Mouse (Mus musculus): ENCODE data around the gene Tmem92. TPM values are rescaled to one million over a fixed set of nuclear protein-coding genes. Genes with fewer than 3 reads are reported as not detected.

Gene Tmem92
- polyA plus RNA-seq, 1 experiment from 2014 or later = not detected

DNA sequence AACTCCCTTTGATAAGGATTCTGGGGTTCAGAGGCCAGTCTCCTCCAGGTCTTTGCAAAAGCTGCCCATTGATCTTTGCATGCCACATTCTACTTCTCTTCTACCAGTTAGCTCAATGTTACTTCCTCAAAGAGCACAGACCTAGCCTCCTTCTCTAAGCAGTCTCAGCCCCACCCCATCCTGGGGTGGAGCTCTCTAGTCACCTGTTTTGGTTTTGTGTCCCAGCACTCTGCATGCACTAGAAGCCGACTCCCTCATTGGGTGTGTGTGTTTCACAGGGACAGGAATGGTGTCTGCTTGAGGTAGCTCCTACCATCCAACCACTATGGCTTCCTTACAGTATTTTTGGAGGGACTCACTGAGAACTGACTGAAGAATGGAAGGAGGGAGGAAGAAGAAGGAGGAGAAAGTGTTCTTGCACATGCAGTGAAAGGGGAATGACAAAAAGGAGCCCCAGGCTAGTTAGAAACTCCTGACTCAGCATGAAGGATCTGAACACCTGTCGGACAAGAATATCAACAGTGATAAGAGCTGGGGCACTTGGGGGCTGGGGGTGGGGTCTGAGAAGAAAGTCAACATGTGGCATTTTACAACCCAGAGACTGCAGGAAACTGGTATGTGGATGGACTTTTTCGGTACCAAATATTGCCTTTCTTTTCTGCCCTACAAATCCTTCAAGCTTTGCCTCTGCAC is 10.0 kb downstream of the Tmem92 start:
- H3K9me3 ChIP-seq (ENCODE audit: control insufficient read depth, low read depth, low read length) = 0 out of 2 replicates have a peak, but pooled peaks cover 3% of the 10 kb centered on the region
- no peak for ATAC-seq (ENCODE audit: insufficient number of reproducible peaks, insufficient read depth, low FRiP score, low read depth)
- H3K4me2 ChIP-seq (replicated peaks; ENCODE audit: low read depth, low read length) = no peak overlapping the region
- no peak overlapping the region for H3K4me3 ChIP-seq (ENCODE audit: low read depth, low read length)
- no peak overlapping the region for H3K9ac ChIP-seq (replicated peaks; ENCODE audit: low read depth, low read length)
- 55% methylated on average over 3 of the region's 3 CpGs for WGBS
- no peaks in the 10 kb centered on the region for H3K4me1 ChIP-seq (ENCODE audit: control insufficient read depth, insufficient read depth, low read length)
- no peaks in the 10 kb centered on the region for H3K27me3 ChIP-seq (ENCODE audit: control insufficient read depth, insufficient read depth, low read length)
- H3K27ac ChIP-seq (ENCODE audit: low read length) = no peak overlapping the region
- no peaks in the 10 kb centered on the region for H3K36me3 ChIP-seq (ENCODE audit: control insufficient read depth, insufficient read depth, low read length)

DNA sequence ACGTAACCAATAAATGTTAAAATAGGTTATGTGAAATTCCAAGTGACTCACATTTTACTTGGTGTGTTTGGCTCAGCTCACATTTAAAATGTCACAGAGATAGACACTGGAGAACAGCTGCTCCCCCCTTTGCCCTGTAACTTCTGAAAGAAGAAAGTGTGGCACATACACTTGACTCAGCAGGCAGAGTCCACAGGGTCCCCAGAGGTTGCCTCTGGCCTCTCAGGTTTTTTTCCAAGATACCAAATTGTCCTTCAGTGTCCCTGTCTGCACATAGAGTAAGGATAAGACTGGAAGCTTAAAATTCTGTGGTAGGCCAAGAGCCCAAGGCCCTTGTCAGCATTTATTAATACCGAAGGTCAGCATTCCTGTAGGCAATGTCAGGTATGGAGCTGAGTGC is 15.3 kb downstream of the Tmem92 start:
- Histone ChIP-seq H3K27me3 (ENCODE audit: control insufficient read depth, insufficient read depth, low read length) (no peaks in the 10 kb centered on the region), H3K9me3 (ENCODE audit: control insufficient read depth, low read depth, low read length) (0 out of 2 replicates have a peak, but pooled peaks cover 3% of the 10 kb centered on the region), H3K4me2 (replicated peaks; ENCODE audit: low read depth, low read length) (no peak overlapping the region), H3K9ac (replicated peaks; ENCODE audit: low read depth, low read length) (no peak overlapping the region), H3K36me3 (ENCODE audit: control insufficient read depth, insufficient read depth, low read length) (no peaks in the 10 kb centered on the region), H3K4me1 (ENCODE audit: control insufficient read depth, insufficient read depth, low read length) (no peaks in the 10 kb centered on the region), H3K4me3 (ENCODE audit: low read depth, low read length) (no peak overlapping the region), H3K27ac (ENCODE audit: low read length) (no peak overlapping the region)
- 91% methylated on average over 2 of the region's 2 CpGs for WGBS
- ATAC-seq (ENCODE audit: insufficient number of reproducible peaks, insufficient read depth, low FRiP score, low read depth) = no peak

DNA sequence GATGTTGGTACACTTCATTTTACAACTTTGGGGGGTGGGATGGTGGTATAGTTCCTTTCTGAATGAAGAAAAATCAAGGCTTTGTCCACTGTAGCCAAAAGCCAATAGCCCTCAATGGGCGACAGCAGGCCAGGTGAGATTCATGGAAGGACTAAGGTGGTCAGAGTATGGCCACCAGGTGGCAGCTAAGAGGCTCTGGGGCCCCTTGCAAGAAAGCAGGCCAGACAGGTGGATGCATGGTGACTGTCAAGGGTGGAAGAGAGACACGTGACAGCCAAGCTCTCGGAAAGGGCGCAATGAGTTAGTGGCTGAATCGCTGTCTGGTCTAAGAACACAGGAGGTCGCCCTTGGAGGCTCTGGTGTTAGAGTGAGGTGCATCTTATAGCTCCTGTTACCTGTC is 19.7 kb downstream of the Tmem92 start:
- H3K27me3 ChIP-seq (ENCODE audit: control insufficient read depth, insufficient read depth, low read length) = no peaks in the 10 kb centered on the region
- no peak overlapping the region for H3K4me2 ChIP-seq (replicated peaks; ENCODE audit: low read depth, low read length)
- no peak overlapping the region for H3K4me3 ChIP-seq (ENCODE audit: low read depth, low read length)
- H3K4me1 ChIP-seq (ENCODE audit: control insufficient read depth, insufficient read depth, low read length) = no peaks in the 10 kb centered on the region
- no peak for ATAC-seq (ENCODE audit: insufficient number of reproducible peaks, insufficient read depth, low FRiP score, low read depth)
- H3K9ac ChIP-seq (replicated peaks; ENCODE audit: low read depth, low read length) = no peak overlapping the region
- 37% methylated on average over 6 of the region's 6 CpGs for WGBS
- H3K27ac ChIP-seq (ENCODE audit: low read length) = no peak overlapping the region
- no peaks in the 10 kb centered on the region for H3K36me3 ChIP-seq (ENCODE audit: control insufficient read depth, insufficient read depth, low read length)
- no peaks in the 10 kb centered on the region for H3K9me3 ChIP-seq (ENCODE audit: control insufficient read depth, low read depth, low read length)

DNA sequence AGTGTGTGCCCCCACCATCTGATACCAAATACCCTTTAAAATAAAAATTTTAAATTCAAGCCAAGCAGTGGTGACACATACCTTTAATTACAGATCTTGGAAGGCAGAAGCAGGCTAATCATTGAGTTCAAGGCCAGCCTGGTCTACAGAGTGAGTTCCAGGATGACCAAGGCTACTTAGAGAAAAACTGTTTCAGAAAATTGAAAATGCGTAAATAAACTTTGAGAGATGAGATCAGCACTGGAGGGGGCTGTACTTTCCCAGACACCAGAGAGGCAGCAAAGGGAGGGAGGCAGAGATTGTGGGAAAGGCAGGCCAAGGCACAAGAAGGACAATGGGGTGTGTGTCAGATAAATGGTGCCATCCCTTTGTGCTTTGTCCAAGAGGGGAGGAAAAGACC is 20.2 kb downstream of the Tmem92 start:
- Histone ChIP-seq H3K4me3 (ENCODE audit: low read depth, low read length) (no peak overlapping the region), H3K4me2 (replicated peaks; ENCODE audit: low read depth, low read length) (no peak overlapping the region), H3K9me3 (ENCODE audit: control insufficient read depth, low read depth, low read length) (no peaks in the 10 kb centered on the region), H3K4me1 (ENCODE audit: control insufficient read depth, insufficient read depth, low read length) (no peaks in the 10 kb centered on the region), H3K27me3 (ENCODE audit: control insufficient read depth, insufficient read depth, low read length) (no peaks in the 10 kb centered on the region), H3K36me3 (ENCODE audit: control insufficient read depth, insufficient read depth, low read length) (no peaks in the 10 kb centered on the region), H3K9ac (replicated peaks; ENCODE audit: low read depth, low read length) (no peak overlapping the region), H3K27ac (ENCODE audit: low read length) (no peak overlapping the region)
- WGBS = 92% methylated on average over 1 of the region's 1 CpGs
- ATAC-seq (ENCODE audit: insufficient number of reproducible peaks, insufficient read depth, low FRiP score, low read depth) = no peak

DNA sequence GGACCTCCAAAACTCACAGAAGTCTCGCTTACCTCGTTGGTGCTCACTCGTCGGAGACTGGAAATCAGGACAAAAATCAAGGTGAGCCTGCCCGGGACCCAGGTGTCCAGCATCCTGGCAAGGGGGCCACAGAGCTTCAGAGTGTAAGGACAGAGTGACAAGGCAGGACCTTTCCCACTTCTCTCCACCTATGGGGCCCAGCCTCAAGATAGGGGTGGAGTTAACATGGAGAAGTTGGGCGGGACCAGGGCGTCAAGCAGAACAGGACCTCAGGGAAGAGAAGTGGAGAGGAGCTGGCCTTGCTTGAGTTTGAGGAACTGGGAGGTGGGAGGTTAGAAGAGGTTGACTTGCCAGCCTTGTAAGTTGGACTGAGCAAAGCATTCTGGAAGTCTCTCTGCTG is 21.7 kb downstream of the Tmem92 start:
- Histone ChIP-seq H3K4me3 (ENCODE audit: low read depth, low read length) (no peak overlapping the region), H3K4me1 (ENCODE audit: control insufficient read depth, insufficient read depth, low read length) (no peaks in the 10 kb centered on the region), H3K27me3 (ENCODE audit: control insufficient read depth, insufficient read depth, low read length) (no peaks in the 10 kb centered on the region), H3K27ac (ENCODE audit: low read length) (no peak overlapping the region), H3K9ac (replicated peaks; ENCODE audit: low read depth, low read length) (no peak overlapping the region), H3K4me2 (replicated peaks; ENCODE audit: low read depth, low read length) (no peak overlapping the region), H3K36me3 (ENCODE audit: control insufficient read depth, insufficient read depth, low read length) (no peaks in the 10 kb centered on the region), H3K9me3 (ENCODE audit: control insufficient read depth, low read depth, low read length) (no peaks in the 10 kb centered on the region)
- ATAC-seq (ENCODE audit: insufficient number of reproducible peaks, insufficient read depth, low FRiP score, low read depth) = no peak
- 75% methylated on average over 7 of the region's 7 CpGs for WGBS

DNA sequence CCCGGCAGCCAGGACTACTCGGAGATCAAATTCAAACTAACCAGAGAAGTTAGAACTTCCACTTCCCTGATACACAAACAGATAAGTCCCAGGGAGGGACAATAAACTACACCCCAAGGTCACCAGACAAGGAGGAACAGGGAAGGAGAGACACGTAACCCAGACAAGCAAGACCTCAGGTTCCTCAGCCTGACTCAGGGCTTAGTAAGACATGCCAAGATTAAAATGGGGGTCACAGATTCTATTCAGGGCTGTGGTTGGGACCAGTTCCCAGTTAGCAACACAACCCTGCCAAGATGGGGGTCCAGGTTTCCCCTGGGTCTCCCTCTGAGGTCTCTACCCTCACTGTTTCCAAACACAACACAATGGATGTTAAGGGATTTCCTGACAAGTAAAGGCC is 22.1 kb downstream of the Tmem92 start:
- H3K9me3 ChIP-seq (ENCODE audit: control insufficient read depth, low read depth, low read length) = no peaks in the 10 kb centered on the region
- no peak overlapping the region for H3K27ac ChIP-seq (ENCODE audit: low read length)
- no peaks in the 10 kb centered on the region for H3K4me1 ChIP-seq (ENCODE audit: control insufficient read depth, insufficient read depth, low read length)
- no peak overlapping the region for H3K9ac ChIP-seq (replicated peaks; ENCODE audit: low read depth, low read length)
- H3K4me2 ChIP-seq (replicated peaks; ENCODE audit: low read depth, low read length) = no peak overlapping the region
- H3K4me3 ChIP-seq (ENCODE audit: low read depth, low read length) = no peak overlapping the region
- no peaks in the 10 kb centered on the region for H3K27me3 ChIP-seq (ENCODE audit: control insufficient read depth, insufficient read depth, low read length)
- H3K36me3 ChIP-seq (ENCODE audit: control insufficient read depth, insufficient read depth, low read length) = no peaks in the 10 kb centered on the region
- ATAC-seq (ENCODE audit: insufficient number of reproducible peaks, insufficient read depth, low FRiP score, low read depth) = no peak
- WGBS = 51% methylated on average over 3 of the region's 3 CpGs

DNA sequence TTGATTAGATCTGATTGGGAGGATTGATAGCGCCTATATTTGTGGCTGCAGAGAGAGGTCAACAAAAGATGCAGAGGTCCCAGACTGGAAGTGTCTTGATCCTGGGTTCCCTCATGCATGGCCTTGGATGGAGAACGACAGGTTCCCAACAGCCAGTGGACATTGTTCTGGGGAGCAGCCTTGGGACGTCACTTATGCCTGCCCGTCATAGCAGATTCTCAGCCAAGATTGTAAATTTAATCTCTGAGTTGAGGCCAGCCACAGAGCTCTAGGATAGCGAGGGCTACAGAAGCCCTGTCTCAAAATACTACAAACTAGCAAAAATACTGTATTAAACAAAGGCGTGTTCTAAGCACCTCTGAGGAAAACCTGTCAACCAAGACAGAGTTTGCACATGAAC is 22.6 kb downstream of the Tmem92 start:
- H3K9ac ChIP-seq (replicated peaks; ENCODE audit: low read depth, low read length) = no peak overlapping the region
- no peak for ATAC-seq (ENCODE audit: insufficient number of reproducible peaks, insufficient read depth, low FRiP score, low read depth)
- H3K36me3 ChIP-seq (ENCODE audit: control insufficient read depth, insufficient read depth, low read length) = no peaks in the 10 kb centered on the region
- 76% methylated on average over 6 of the region's 6 CpGs for WGBS
- no peaks in the 10 kb centered on the region for H3K9me3 ChIP-seq (ENCODE audit: control insufficient read depth, low read depth, low read length)
- no peak overlapping the region for H3K4me2 ChIP-seq (replicated peaks; ENCODE audit: low read depth, low read length)
- no peak overlapping the region for H3K4me3 ChIP-seq (ENCODE audit: low read depth, low read length)
- no peaks in the 10 kb centered on the region for H3K27me3 ChIP-seq (ENCODE audit: control insufficient read depth, insufficient read depth, low read length)
- no peaks in the 10 kb centered on the region for H3K4me1 ChIP-seq (ENCODE audit: control insufficient read depth, insufficient read depth, low read length)
- H3K27ac ChIP-seq (ENCODE audit: low read length) = no peak overlapping the region

DNA sequence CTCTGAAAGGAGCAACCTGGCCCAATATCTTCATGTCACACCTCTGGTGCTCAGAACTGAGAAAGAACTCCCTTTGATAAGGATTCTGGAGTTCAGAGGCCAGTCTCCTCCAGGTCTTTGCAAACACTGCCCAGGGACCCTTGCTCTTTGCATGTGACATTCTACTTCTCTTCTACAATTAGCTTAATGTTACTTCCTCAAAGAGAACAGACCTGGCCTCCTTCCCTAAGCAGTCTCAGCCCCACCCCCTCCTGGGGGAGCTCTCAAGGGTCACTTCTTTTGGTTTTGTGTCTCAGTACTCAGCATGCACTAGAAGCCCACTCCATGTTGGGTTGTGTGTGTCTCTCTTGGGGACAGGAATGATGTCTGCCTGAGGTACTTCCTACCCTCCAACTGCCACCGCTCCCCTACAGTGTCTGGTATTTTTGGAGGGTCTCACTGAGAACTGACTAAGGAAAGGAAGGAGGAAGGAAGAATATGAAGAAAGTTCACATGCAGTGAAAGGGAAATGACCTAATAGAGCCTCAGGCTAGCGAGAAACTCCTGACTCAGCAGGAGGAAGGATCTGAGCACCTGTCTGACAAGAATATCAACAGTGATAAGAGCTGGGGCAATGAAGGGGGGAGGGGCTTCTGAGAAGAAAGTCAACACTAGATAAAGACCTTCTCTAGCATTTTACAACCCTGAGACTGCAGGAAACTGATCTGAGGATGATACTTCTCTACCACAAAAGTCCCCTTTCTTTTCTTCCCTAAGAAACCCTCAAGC is 29.4 kb downstream of the Tmem92 start:
- 42% methylated on average over 2 of the region's 2 CpGs for WGBS
- Histone ChIP-seq H3K4me1 (ENCODE audit: control insufficient read depth, insufficient read depth, low read length) (no peaks in the 10 kb centered on the region), H3K4me3 (ENCODE audit: low read depth, low read length) (no peak overlapping the region), H3K9me3 (ENCODE audit: control insufficient read depth, low read depth, low read length) (no peaks in the 10 kb centered on the region), H3K36me3 (ENCODE audit: control insufficient read depth, insufficient read depth, low read length) (no peaks in the 10 kb centered on the region), H3K4me2 (replicated peaks; ENCODE audit: low read depth, low read length) (no peak overlapping the region), H3K27me3 (ENCODE audit: control insufficient read depth, insufficient read depth, low read length) (no peaks in the 10 kb centered on the region), H3K9ac (replicated peaks; ENCODE audit: low read depth, low read length) (no peak overlapping the region), H3K27ac (ENCODE audit: low read length) (no peak overlapping the region)
- no peak for ATAC-seq (ENCODE audit: insufficient number of reproducible peaks, insufficient read depth, low FRiP score, low read depth)

Data from stomach, embryonic 14.5 days (tissue).